Mouse (Mus musculus) bone marrow macrophage, adult 2 months (primary cell): ENCODE results near the gene Lmod2.

ENCODE experiments used
- CTCF ChIP-seq: IDR thresholded peaks from 2 replicates; pipeline ENCODE4 v1.5.1; 2012; ENCODE audit warnings: low read depth, mild to moderate bottlenecking, low read length, moderate library complexity
- POLR2A ChIP-seq: IDR thresholded peaks from 2 replicates; pipeline ENCODE4 v1.6.1; 2012; ENCODE audit warnings: mild to moderate bottlenecking, low read depth, low read length, borderline replicate concordance

GRCm38 (mm10) chr6:24570278-24570677, 27.3 kb upstream of the Lmod2 start:
- TF ChIP-seq POLR2A (no peak), CTCF (no peak)
